Mouse (Mus musculus) urinary bladder, postnatal 10 days (tissue): Measurements from ENCODE around the gene Lmo1.
"Not testable (repeated sequence)": the region's sequence is repeated elsewhere in the genome, so short reads cannot be mapped to it uniquely, and the experiment has no call there.

Experiments used
- DNase-seq: peaks from one replicate; pipeline ENCODE4 v3.0.0; 2022; ENCODE audit warnings: low spot score

Lmo1 gene

GRCm38 (mm10) chr7:109174337-109174948 lies 564 bp downstream of the Lmo1 start:
- no peak for DNase-seq

DNA sequence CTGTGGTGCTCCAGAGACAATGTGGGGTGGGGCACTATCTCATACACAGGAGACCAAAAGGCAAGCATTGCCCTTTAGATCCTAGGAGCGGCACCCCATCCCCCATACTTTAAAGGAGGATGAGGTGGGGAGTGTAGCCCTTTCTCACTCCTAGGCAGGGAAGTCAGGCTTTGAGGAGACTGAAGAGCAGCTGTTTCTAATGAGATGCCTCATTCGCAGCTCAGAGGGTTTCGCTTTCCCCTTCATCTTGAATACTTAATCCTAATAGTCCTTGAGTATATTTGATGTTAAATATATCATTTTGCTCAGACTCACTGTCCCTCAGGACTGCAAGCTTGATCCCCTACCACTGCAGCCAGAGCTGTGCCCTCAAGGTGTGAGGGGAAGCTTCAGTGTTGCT lies 3.1 kb downstream of the Lmo1 start:
- DNase-seq: no peak

DNA sequence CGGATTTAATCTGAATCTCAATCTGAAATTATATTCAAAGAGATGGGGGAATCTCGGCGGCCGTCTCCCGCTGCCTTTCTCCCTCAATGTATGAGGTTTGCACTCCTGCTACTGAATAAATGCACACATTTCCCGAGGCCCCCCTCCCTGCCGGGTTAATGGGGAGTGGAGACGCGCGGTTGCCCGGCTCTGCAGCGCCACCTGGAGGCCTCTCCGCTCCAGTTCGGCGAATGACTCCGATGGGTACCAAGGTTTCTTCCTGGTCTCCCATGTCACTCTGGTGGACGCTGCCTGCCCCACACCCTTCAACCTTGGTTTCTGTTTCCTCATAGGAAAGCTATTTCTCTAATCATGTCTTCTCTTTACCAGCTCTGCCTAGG lies 4.6 kb downstream of the Lmo1 start:
- peak; percentile 47 for DNase-seq

DNA sequence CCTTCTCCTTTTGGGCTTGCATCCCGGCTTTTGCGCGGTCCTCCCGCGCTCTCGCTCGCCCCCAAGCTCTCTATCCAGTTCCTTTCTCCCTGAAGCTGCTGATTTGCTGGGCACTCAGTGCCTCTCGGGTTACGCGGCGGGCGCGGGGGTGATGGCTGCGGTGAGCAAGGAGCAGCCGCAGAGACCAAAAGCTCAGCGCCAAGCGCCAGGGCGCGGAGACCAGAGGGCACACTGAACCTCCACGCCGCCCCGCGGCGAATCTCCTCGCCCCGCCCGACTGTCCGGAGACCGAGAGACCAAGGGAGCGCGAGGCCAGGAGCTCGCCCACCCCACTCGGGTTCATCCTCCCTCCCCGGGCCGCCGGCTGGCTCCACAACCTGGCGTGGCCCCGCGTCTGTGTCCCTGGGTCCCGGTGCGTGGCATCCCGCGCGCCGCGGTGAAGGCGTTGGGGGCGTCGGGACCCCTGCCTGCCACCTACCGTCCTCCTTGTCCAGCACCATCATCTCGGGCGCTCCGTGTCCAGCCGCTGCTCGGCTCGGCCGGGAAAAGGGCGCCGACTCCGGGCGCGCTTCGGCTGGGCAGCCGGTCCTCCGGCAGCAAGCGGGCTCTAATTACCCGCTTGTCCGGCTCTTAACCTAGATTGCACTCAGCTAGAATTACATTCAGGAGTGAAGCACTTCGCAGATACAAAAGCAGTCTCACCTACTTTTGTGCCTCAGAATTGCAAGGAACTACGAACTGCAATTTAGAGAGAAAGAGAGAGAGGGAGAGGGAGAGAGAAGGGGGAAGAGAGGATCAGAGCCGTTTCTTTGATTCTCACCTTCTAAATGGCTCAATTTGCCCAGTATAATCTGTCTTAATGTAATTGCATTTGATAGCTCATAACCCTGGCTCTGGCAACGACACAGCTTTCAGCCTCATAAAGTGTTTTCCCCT lies 5.2 kb downstream of the Lmo1 start:
- no peak for DNase-seq

DNA sequence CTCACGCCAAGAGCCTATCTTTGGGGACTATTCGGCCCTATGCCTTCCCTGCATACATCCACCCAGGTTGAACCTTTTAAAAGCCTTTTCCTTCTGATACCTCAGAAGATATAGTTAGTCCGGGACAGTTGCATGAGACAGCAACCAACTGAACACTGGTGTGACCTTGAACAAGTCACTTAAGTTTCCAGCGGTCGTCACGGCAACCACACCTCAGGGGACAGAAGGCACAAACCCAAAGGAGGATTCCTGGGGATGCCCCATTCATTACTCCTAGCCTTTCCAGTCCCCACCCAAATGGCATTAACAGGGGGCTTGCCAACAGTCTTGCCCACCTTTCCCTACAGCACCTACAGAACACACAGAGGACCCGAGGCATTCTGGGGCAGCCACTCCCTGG lies 6.3 kb downstream of the Lmo1 start:
- no peak for DNase-seq

- DNase-seq: no peak
Measured at GRCm38 (mm10) chr7:109165931-109166585, 8.9 kb downstream of the Lmo1 start.

DNA sequence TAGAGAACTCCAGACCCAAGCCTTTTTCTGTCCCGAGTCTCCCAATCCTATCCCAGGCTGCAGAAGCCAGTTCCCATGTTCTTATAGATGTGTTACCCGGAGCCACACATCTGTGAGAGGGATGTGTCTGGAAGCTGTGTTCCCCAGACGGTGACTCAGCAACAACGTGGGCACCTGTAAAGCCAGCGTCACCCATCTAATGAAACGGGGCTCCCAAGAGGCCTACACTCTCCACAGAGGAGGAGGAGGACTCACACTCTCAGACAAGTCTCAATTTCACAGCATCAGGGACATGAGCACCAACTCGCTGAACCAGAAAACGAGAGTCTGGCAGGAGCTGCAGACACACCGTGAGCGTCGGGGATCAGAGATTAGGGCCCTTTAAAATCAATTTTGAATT lies 20.7 kb downstream of the Lmo1 start:
- no peak for DNase-seq

DNA sequence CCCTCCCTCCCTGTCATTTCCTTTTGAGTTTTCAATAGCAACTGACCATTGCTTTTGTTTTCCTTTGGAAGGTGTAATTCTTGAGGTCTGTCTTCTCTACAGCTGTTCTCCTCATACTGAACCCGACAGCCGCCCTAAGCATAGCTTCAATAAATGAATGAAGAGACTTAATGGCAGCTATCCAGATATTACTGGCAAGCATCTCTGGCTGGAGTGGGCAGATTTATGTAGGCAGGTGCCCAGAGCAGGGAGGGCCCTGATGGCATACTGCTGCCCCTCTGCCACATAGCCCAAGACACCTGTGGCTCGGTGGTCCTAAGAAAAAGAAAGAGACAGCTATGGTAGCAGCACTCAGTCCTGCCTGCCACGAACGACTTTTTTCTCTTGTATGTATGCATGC lies 21.5 kb downstream of the Lmo1 start:
- DNase-seq: no peak

DNA sequence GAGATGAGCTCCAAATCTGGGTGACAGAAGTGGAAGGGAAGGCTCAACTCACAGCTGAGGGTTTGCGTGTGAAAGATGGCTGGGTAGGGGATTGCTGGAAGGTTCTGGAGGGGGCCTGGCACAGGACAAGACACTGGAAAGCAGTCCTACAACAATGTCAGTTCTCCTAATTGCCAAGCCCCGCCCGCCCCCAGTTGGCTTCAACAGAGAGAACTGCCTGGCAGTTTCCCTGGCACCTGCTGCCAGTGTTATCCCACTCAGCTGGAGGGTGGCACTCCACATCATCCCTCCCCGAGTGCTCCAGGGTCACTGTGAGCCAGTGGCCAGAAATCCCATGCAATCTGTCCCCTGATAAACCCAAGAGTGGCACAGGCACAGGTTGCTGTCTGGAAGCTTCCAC lies 23.9 kb downstream of the Lmo1 start:
- DNase-seq: no peak

- no peak for DNase-seq
Measured at GRCm38 (mm10) chr7:109145211-109145610, 29.8 kb downstream of the Lmo1 start.

GRCm38 (mm10) chr7:109144705-109145104 lies 30.3 kb downstream of the Lmo1 start:
- no peak for DNase-seq

- no peak for DNase-seq
Measured at GRCm38 (mm10) chr7:109142564-109142963, 32.4 kb downstream of the Lmo1 start.

DNA sequence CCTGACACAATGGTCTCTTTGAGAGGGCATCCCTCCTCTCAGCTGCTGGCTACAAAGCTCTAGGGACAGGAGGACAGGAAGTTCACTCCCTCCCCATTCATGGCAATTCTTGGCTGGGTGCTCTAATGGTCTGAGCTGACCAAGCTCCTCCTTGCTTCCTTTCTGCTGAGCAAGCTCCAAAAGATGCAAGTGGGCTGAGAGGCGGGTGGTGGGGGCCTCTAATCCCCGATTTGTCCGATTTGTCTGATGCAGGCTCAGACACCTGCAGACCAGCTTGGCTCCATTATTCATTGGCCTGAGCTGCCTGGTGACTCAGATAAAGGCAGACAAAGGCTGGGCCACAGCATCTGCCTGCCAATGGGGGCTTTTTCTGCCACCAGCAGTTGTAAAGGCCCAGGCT lies 33.3 kb downstream of the Lmo1 start:
- no peak for DNase-seq

- no peak for DNase-seq
Measured at GRCm38 (mm10) chr7:109141054-109141453, 34.0 kb downstream of the Lmo1 start.

DNA sequence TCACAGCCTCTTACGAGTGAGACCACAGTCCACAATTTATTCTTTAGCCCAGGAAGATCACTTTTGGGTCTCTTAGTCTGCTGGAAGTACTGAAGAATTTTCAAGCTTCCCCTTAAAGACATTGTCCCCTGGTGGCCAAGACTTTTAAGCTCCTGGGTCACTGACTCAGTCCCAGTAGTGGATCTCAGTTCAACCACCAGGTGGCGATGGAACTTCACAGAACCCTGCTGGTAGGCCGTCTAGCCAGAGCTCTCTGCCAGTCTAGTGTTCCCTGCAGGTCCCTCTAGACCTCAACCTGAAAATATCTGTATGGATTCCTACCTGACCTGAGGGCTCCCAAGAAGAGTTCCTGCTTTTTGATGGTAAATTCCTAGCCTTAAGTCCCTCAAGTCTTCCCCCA lies 35.6 kb downstream of the Lmo1 start:
- DNase-seq: peak; percentile 64

- DNase-seq: no peak
Measured at GRCm38 (mm10) chr7:109137441-109137840, 37.6 kb downstream of the Lmo1 start.

- no peak for DNase-seq
Measured at GRCm38 (mm10) chr7:109131565-109131964, 43.4 kb downstream of the Lmo1 start.

DNA sequence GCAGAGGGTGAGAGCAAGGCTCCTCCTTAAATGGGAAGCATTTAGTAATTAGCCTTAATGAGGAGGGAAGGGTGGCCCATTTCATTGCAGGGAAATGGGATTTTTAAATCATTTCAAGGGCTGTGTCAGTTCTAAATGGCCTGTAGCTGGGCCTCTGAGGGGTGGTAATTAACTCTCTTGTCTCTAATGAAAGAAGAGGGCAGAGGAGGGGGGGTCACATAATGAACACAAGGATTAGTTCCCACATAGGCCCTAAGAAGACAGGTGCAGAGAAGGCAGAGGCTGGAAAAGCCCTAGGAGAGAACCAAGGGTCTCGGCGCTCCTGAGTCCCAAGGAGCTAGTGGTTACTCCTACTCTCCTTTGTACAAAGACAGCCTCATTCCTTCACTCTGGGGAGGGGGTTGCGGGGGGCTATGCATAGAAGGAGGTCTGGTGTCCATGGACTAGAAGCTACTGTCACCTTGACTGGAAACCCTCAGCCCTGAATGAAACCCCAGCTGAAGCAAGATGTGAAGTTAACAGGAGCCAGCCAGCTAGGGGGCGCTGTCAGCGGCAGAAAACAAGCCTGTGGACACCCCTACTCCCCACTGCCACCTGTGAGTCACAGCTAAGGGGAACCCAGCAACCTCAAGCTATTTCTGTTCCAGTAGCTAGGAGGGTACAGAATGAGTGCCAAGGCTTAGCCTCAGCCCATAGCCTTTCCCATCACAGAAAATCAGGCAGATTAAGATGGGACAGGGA lies 44.9 kb downstream of the Lmo1 start:
- DNase-seq: no peak

DNA sequence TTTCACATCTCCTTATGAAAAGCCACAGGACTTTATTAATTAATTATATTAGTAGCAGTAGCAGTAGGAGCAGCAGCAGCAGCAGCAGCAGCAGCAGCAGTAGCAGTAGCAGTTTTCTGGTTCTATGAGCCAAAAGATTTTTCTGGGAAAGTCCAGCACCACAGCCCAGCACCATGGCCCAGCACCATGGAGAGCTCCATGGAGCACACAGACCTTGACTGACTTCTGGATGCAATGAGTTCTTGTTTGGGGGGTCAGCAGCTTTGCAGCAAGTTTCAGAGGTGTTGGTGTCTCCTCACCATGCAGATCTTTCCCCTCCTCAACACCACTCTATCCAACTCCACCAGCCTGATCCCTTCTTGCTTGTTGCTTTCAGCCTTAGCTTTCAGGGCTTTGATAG lies 45.6 kb downstream of the Lmo1 start:
- DNase-seq: no peak

- DNase-seq: no peak
Measured at GRCm38 (mm10) chr7:109115929-109116328, 59.1 kb downstream of the Lmo1 start.

DNA sequence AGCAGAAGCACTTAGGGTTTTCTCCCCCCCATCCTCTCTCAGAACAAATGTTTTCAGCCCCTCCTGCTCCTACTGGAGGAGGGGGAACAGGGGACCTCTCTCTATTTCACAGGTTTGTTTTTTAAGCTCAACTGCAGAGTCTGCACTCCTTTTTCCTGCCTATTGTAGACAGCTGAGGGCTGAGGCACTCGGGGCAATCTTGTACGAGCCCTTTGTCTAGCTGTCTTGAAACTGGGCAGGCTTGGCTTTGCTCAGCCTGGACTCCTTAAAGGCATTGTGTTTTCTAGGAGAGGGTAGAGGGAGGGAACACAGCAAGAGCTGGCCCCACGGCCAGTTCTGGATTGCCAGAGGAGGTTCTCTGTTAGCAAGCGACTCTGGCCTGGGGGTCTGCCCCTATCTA lies 59.5 kb downstream of the Lmo1 start:
- not testable (repeated sequence) for DNase-seq

GRCm38 (mm10) chr7:109114950-109115349 lies 60.1 kb downstream of the Lmo1 start:
- DNase-seq: no peak
